Mouse (Mus musculus) hindbrain, embryonic 16.5 days (tissue): ENCODE measurements around the gene Mrs2. TPM values are rescaled to one million over a fixed set of nuclear protein-coding genes. Genes with fewer than 3 reads are reported as not detected.

Experiments
- ATAC-seq: fragments of 200-750 bp; cut with Nextera tagmentation; 2 replicates; pipeline ENCODE4 v1.8.0; 2017; ENCODE audit warnings: moderate TSS enrichment, moderate library complexity
- H3K27ac ChIP-seq: fragments of 300-500 bp; sonication (generic); 2 replicates; pipeline ENCODE4 v1.5.1; 2014; ENCODE audit warnings: low read depth, mild to moderate bottlenecking, control low read depth, low read length, moderate library complexity
- H3K27me3 ChIP-seq: fragments of 300-500 bp; sonication (generic); replicated peaks from 2 replicates; pipeline ENCODE4 v1.6.1; 2014; ENCODE audit warnings: low read length; ENCODE audit not compliant: control insufficient read depth, insufficient read depth
- H3K36me3 ChIP-seq: fragments of 300-500 bp; sonication (generic); 2 replicates; pipeline ENCODE4 v1.6.1; 2014; ENCODE audit warnings: mild to moderate bottlenecking, low read length, moderate library complexity, mixed read lengths; ENCODE audit not compliant: control insufficient read depth, insufficient read depth
- H3K4me1 ChIP-seq: fragments of 300-500 bp; sonication (generic); 2 replicates; pipeline ENCODE4 v1.6.1; 2014; ENCODE audit warnings: low read depth, low read length; ENCODE audit not compliant: control insufficient read depth, insufficient read depth
- H3K4me2 ChIP-seq: fragments of 300-500 bp; sonication (generic); 2 replicates; pipeline ENCODE4 v1.6.1; 2014; ENCODE audit warnings: mild to moderate bottlenecking, low read length, control low read depth, moderate library complexity
- H3K4me3 ChIP-seq: fragments of 300-500 bp; sonication (generic); 2 replicates; pipeline ENCODE4 v1.5.1; 2014; ENCODE audit warnings: mild to moderate bottlenecking, low read length, control low read depth, moderate library complexity
- H3K9ac ChIP-seq: fragments of 300-500 bp; sonication (generic); 2 replicates; pipeline ENCODE4 v1.6.1; 2014; ENCODE audit warnings: low read depth, mild to moderate bottlenecking, control low read depth, low read length, moderate library complexity
- H3K9me3 ChIP-seq: fragments of 300-500 bp; sonication (generic); 2 replicates; pipeline ENCODE4 v1.6.1; 2014; ENCODE audit warnings: mild to moderate bottlenecking, low read length, moderate library complexity; ENCODE audit not compliant: control insufficient read depth
- WGBS: fragments of 180-500 bp; shearing (Covaris S2); extraction: QIAGEN DNeasy Blood & Tissue Kit; methylation state at CpG from one replicate; pipeline ENCODE4 v1.1.7; 2014; 5-methylcytosine and 5-hydroxymethylcytosine counted together
- polyA plus RNA-seq: library from polyadenylated mRNA; unstranded; fragments of >200 nt; fragmentation: Nextera tagmentation; extraction: Ambion mirVana; gene quantifications from 2 replicates; pipeline ENCODE4 v1.2.1, GENCODE M21; 2015

The Mrs2 gene
- polyA plus RNA-seq, 1 experiment from 2014 or later: 12.8 TPM

DNA sequence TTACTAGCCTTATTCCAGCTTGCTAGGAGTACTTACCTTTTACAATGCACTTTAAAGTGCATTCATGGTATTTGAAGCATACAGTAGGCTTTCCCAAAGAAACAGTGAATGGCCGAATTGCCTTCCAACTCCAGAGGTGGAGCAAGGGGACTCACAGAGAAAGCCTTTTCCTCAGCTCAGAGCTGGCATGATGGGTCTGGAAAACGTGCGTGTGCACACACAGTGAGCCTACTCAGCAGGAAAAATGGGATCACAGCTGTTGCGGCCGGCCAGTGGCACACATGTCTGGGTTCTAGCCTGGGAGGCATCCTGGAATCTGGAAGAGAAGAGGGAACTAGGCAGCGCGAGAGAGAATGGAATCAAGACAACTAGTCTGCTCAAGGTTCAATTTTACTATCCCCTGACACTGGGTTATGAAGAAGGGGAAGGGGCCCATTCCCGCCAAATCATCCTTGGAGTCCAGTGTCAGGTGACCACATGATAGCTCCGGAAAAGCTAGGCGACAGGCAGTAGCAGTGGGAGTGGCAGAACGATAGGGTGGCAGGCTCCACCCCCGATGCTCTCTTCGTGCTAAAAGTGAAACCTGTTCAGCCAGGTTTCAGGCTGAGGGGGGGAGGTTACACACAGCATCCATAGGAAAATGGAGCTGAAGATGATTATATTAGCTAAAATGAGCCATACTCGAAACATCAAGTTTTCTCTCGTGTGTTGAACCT lies 54.9 kb downstream of the Mrs2 start:
- WGBS: 21% methylated on average over 15 of the region's 15 CpGs
- Histone ChIP-seq H3K27me3 (no peaks in the 10 kb centered on the region; the same call in 1 of the 2 replicates), H3K9me3 (no peaks in the 10 kb centered on the region), H3K4me1 (no peaks in the 10 kb centered on the region), H3K9ac (peak overlapping the region; percentile 44; the same call in 1 of the 2 replicates), H3K4me3 (peak overlapping the region; percentile 27), H3K27ac (no peak overlapping the region), H3K4me2 (peak overlapping the region; percentile 48), H3K36me3 (no peaks in the 10 kb centered on the region)
- peak; percentile 78 for ATAC-seq

- no peak for ATAC-seq
- Histone ChIP-seq H3K9ac (no peak overlapping the region), H3K4me3 (no peak overlapping the region), H3K27me3 (no peaks in the 10 kb centered on the region), H3K4me1 (no peaks in the 10 kb centered on the region), H3K36me3 (no peaks in the 10 kb centered on the region), H3K4me2 (no peak overlapping the region), H3K27ac (no peak overlapping the region), H3K9me3 (no peaks in the 10 kb centered on the region)
- 88% methylated on average over 8 of the region's 8 CpGs for WGBS
Observed at GRCm38 (mm10) chr13:24962119-24962518, 58.1 kb downstream of the Mrs2 start.

DNA sequence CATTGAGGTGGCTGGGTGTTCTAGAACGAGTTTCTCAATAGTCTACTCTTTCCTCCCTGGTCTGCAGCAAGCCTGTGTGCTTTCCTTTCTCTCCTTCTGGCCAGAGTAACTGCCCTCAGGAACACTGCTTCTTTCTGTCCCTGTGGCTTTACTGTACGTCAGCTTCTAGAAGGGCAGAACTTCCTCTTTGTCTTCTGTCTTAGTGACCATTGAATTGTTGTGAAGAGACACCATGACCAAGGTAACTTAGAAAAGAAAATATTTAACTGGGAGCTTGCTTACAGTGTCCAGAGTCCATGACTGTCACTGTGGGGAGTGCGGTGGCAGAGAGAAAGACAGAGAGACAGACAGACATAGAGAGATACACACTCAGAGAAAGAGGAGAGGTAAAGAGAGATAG lies 60.1 kb downstream of the Mrs2 start:
- Histone ChIP-seq H3K4me2 (no peak overlapping the region), H3K27ac (no peak overlapping the region), H3K9ac (no peak overlapping the region), H3K4me3 (no peak overlapping the region), H3K27me3 (no peaks in the 10 kb centered on the region), H3K9me3 (no peaks in the 10 kb centered on the region), H3K36me3 (no peaks in the 10 kb centered on the region), H3K4me1 (no peaks in the 10 kb centered on the region)
- WGBS: 80% methylated on average over 3 of the region's 3 CpGs
- no peak for ATAC-seq

DNA sequence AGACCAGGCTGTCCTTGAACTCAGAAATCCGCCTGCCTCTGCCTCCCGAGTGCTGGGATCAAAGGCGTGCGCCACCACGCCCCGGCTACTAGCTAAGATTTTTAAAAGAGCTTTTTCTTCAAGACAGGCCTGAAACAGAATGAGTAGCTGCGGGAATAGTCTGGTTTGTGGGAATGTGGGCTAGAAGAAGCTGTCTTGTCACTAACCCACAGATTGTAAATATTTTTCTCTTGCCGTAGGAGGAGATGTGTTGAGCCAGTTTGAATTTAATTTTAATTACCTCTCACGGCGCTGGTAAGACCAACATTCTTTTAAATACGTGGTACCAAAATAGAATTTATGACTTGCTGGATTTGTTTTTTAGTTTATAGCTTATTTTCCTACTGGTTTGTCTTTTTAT lies 61.5 kb downstream of the Mrs2 start:
- Histone ChIP-seq H3K9me3 (no peaks in the 10 kb centered on the region), H3K4me2 (no peak overlapping the region), H3K27ac (no peak overlapping the region), H3K36me3 (no peaks in the 10 kb centered on the region), H3K27me3 (no peaks in the 10 kb centered on the region), H3K4me3 (no peak overlapping the region), H3K9ac (no peak overlapping the region), H3K4me1 (no peaks in the 10 kb centered on the region)
- WGBS: 96% methylated on average over 11 of the region's 11 CpGs
- no peak for ATAC-seq

DNA sequence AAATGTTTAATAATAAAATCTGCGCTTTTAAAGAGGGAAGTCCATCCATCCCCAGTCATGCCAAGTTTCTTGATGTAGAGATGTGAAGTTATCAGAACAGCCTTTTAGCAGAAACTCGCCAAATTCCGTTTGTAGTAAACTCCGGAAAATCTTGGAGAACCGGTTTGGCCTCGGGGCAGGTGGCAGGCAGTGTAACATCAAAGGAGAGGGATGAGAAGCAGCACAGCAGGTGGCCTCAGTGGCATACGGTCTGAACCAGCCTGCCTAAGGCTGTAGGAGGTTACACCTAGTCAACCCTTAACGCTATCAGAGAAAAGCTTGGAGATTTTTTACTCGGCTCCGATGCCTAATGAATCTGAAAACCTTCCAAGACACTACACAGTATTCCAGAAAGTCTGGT lies 64.7 kb downstream of the Mrs2 start:
- Histone ChIP-seq H3K4me3 (no peak overlapping the region), H3K9me3 (no peaks in the 10 kb centered on the region), H3K27me3 (no peaks in the 10 kb centered on the region), H3K4me1 (no peaks in the 10 kb centered on the region), H3K36me3 (no peaks in the 10 kb centered on the region), H3K4me2 (no peak overlapping the region), H3K27ac (no peak overlapping the region), H3K9ac (no peak overlapping the region)
- no peak for ATAC-seq
- 23% methylated on average over 10 of the region's 10 CpGs for WGBS

DNA sequence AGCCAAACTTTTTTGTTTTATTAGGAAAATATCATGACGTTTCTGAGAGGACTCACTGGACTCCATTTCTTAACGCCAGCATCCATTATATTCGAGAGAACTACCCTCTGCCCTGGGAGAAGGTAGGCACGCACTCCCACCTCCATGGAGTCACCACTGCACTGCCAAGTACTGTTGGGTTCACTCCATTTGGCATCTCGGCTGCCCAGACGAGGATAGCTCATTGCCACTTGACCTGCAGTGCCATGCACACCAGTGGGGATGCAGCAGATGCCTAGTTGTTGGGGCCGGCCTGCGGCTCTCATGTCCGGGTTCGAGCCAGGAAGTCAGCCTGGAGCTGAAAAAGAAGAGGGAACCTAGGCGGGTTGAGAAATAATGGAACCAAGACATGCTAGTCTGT lies 65.1 kb downstream of the Mrs2 start:
- Histone ChIP-seq H3K4me3 (no peak overlapping the region), H3K27ac (no peak overlapping the region), H3K27me3 (no peaks in the 10 kb centered on the region), H3K4me1 (no peaks in the 10 kb centered on the region), H3K9ac (no peak overlapping the region), H3K9me3 (no peaks in the 10 kb centered on the region), H3K4me2 (no peak overlapping the region), H3K36me3 (no peaks in the 10 kb centered on the region)
- 54% methylated on average over 11 of the region's 11 CpGs for WGBS
- ATAC-seq: no peak

DNA sequence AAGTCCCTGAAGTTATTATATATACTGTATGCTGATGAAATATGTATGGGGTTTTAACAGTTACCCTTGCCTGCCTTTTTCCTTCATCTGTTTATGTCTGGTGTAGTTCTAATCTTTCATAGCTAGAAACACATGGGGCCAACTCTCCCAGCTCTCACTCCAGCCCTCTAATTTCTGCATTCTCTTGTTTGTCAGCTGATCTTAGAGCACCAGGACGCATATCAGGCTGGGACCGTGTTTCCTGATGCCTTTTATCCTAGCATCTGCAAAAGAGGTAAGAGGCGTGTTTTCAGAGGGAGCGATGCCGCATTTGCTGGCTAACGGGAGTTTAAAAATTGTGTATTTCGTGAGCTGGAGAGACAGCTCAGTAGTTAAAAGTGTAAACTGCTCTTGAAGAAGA lies 67.5 kb downstream of the Mrs2 start:
- no peak for ATAC-seq

DNA sequence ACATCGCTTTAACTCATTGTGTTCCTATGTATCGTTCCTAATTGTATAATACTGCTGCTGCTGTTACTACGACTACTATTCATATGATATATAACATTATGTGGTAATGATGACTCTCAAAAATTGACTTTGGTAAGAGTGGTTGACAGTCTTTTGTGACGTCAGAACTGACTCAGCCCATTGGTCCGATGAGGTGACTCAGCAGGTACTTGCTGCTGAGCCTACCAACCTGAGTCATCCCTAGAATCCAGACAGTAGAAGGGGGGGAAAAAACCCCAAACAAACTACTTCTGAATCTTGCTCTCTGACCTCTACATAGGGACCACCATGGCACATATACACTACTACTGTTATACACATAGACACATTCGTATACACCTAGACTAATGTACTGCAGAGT lies 71.3 kb downstream of the Mrs2 start:
- Histone ChIP-seq H3K27ac (no peak overlapping the region), H3K9me3 (no peaks in the 10 kb centered on the region), H3K9ac (no peak overlapping the region), H3K36me3 (no peaks in the 10 kb centered on the region), H3K4me1 (no peaks in the 10 kb centered on the region), H3K27me3 (no peaks in the 10 kb centered on the region), H3K4me3 (no peak overlapping the region), H3K4me2 (no peak overlapping the region)
- ATAC-seq: no peak
- 93% methylated on average over 6 of the region's 6 CpGs for WGBS

More for the DNA sequence above, 67.5 kb downstream of the Mrs2 start:
- H3K9me3 ChIP-seq: no peaks in the 10 kb centered on the region
- H3K4me2 ChIP-seq: no peak overlapping the region
- H3K36me3 ChIP-seq: no peaks in the 10 kb centered on the region
- H3K27ac ChIP-seq: no peak overlapping the region
- H3K4me1 ChIP-seq: no peaks in the 10 kb centered on the region
- 86% methylated on average over 7 of the region's 7 CpGs for WGBS
- no peak overlapping the region for H3K4me3 ChIP-seq
- H3K9ac ChIP-seq: no peak overlapping the region
- H3K27me3 ChIP-seq: no peaks in the 10 kb centered on the region

- Histone ChIP-seq H3K4me3 (no peak overlapping the region), H3K36me3 (no peaks in the 10 kb centered on the region), H3K4me2 (no peak overlapping the region), H3K27me3 (no peaks in the 10 kb centered on the region), H3K9me3 (no peaks in the 10 kb centered on the region), H3K4me1 (no peaks in the 10 kb centered on the region), H3K9ac (no peak overlapping the region), H3K27ac (no peak overlapping the region)
- WGBS: 90% methylated on average over 5 of the region's 5 CpGs
- no peak for ATAC-seq
Observed at GRCm38 (mm10) chr13:24947158-24947557, 73.0 kb downstream of the Mrs2 start.
